Mouse (Mus musculus): ENCODE measurements around the gene Lipc. TPM values are rescaled to one million over a fixed set of nuclear protein-coding genes. Genes with fewer than 3 reads are reported as not detected.
A peak's percentile ranks its signal among the peaks of the same experiment; 100 is the strongest.

The Lipc gene
- polyA plus RNA-seq, 1 experiment from 2014 or later: not detected

- peaks cover 4% of the 10 kb centered on the region; the same call in 1 of the 2 replicates for H3K4me1 ChIP-seq
- no peak for DNase-seq (ENCODE audit: low spot score)
- H3K27ac ChIP-seq (replicated peaks): no peak overlapping the region
- no peaks in the 10 kb centered on the region for H3K9me3 ChIP-seq
- no peak overlapping the region for H3K4me3 ChIP-seq
- WGBS: 67% methylated on average over 6 of the region's 6 CpGs
- H3K27me3 ChIP-seq (replicated peaks; ENCODE audit: low read depth, poor library complexity, severe bottlenecking): no peaks in the 10 kb centered on the region
- no peaks in the 10 kb centered on the region for H3K36me3 ChIP-seq (replicated peaks)
Measured at GRCm38 (mm10) chr9:70926820-70927588, 25.0 kb downstream of the Lipc start.

DNA sequence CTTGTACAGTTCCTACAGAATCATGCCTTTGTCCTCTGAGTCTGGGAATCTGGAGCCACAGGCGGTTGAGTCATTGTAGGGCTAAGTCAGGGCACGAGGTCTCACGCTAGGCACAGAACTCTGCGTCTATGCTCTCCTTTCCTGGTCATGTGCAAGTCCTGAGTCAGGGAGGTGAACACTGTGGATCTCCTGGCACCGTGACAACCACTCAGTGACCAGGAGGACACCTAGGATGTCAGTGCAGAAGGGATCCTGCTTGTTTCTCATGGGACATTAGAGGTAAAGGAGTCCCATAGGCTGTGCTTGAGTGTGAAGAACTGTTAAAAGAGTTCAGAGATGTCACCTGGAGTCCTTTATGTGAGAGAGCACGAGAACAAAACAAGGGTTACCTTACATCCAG lies 26.8 kb downstream of the Lipc start:
- WGBS: 88% methylated on average over 6 of the region's 6 CpGs
- Histone ChIP-seq H3K4me3 (no peak overlapping the region), H3K9me3 (no peaks in the 10 kb centered on the region), H3K36me3 (replicated peaks) (no peaks in the 10 kb centered on the region), H3K27me3 (replicated peaks; ENCODE audit: low read depth, poor library complexity, severe bottlenecking) (no peaks in the 10 kb centered on the region), H3K4me1 (peaks cover 8% of the 10 kb centered on the region; the same call in 1 of the 2 replicates), H3K27ac (replicated peaks) (no peak overlapping the region)
- DNase-seq (ENCODE audit: low spot score): no peak

- H3K36me3 ChIP-seq (replicated peaks): no peaks in the 10 kb centered on the region
- no peak overlapping the region for H3K27ac ChIP-seq (replicated peaks)
- 90% methylated on average over 3 of the region's 3 CpGs for WGBS
- H3K27me3 ChIP-seq (replicated peaks; ENCODE audit: low read depth, poor library complexity, severe bottlenecking): no peaks in the 10 kb centered on the region
- H3K9me3 ChIP-seq: no peaks in the 10 kb centered on the region
- H3K4me3 ChIP-seq: no peak overlapping the region
- peaks cover 8% of the 10 kb centered on the region; the same call in 1 of the 2 replicates for H3K4me1 ChIP-seq
- no peak for DNase-seq (ENCODE audit: low spot score)
Measured at GRCm38 (mm10) chr9:70924763-70925162, 27.3 kb downstream of the Lipc start.

- Histone ChIP-seq H3K27me3 (replicated peaks; ENCODE audit: low read depth, poor library complexity, severe bottlenecking) (no peaks in the 10 kb centered on the region), H3K27ac (replicated peaks) (peak overlapping the region; percentile 52; the same call in 1 of the 2 replicates)
- WGBS: 75% methylated on average over 7 of the region's 7 CpGs
Measured at GRCm38 (mm10) chr9:70921781-70922565, 30.1 kb downstream of the Lipc start.

DNA sequence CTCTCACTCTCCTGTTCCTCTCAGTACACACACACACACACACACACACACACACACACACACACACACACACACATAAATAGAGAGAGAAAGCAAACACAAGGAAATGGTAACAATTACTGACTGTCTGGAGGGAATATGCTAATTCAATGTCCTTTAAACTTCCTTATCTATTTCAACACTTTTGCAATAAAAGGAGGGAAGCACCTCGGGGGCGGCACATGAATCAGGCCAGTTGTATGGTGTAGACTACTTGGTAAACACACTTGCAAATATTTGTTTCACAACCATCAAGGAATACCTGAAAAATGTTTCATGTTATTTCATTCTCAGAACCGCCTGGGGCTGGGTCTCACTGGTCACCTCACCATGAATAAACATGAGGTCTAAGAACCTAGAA lies 30.9 kb downstream of the Lipc start:
- 82% methylated on average over 3 of the region's 3 CpGs for WGBS
- DNase-seq (ENCODE audit: low spot score): no peak

More at GRCm38 (mm10) chr9:70921781-70922565, 30.1 kb downstream of the Lipc start:
- H3K4me3 ChIP-seq: no peak overlapping the region
- H3K36me3 ChIP-seq (replicated peaks): no peaks in the 10 kb centered on the region
- no peaks in the 10 kb centered on the region for H3K9me3 ChIP-seq
- no peak for DNase-seq (ENCODE audit: low spot score)
- H3K4me1 ChIP-seq: peaks cover 12% of the 10 kb centered on the region; the same call in 1 of the 2 replicates

DNA sequence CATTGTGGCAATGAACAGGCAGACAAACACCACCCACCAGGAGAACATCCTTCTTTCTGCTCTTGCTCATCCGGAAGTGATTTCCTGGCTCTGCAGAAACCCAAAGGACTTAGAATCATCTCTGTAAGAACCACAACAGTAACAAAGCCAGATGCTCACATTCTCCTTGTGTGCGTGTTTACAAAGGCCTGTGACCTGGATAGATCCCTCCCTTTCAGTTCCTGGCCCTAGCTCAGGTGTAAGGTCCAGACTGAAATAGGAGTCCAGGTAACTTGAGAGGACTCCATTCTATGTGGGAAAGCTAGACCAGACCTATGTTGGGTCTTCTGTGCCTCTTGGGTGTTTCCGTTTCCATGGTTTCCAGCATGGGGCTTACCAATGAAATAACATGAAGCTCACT lies 32.8 kb downstream of the Lipc start:
- WGBS: 83% methylated on average over 3 of the region's 3 CpGs
- no peak overlapping the region for H3K4me3 ChIP-seq
- H3K36me3 ChIP-seq (replicated peaks): no peaks in the 10 kb centered on the region
- no peaks in the 10 kb centered on the region for H3K27me3 ChIP-seq (replicated peaks; ENCODE audit: low read depth, poor library complexity, severe bottlenecking)
- no peak for DNase-seq (ENCODE audit: low spot score)
- H3K4me1 ChIP-seq: peaks cover 30% of the 10 kb centered on the region
- no peak overlapping the region for H3K27ac ChIP-seq (replicated peaks)
- H3K9me3 ChIP-seq: no peaks in the 10 kb centered on the region

More for the DNA sequence above, 30.9 kb downstream of the Lipc start:
- Histone ChIP-seq H3K27ac (replicated peaks) (no peak overlapping the region), H3K4me3 (no peak overlapping the region), H3K9me3 (no peaks in the 10 kb centered on the region), H3K36me3 (replicated peaks) (no peaks in the 10 kb centered on the region), H3K27me3 (replicated peaks; ENCODE audit: low read depth, poor library complexity, severe bottlenecking) (no peaks in the 10 kb centered on the region), H3K4me1 (peaks cover 18% of the 10 kb centered on the region)

DNA sequence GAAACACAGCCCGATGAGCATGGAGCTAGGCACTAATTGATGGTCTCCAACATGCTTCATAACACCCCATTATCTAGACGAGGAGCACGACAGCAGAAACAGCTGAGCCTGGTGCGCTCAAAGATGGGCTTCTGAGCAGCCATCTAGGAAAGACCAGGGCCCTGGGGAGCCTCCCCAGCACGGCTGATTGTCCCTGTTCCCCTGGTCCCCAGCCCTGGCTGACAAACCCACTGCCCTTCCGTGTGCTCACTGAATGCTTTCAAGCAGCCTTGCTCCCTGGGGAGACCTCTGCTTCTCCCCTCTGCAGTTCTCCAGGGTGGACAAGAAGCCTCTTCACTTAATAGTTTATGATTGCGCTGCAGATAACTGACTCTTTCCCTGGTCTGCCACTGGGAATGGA lies 35.5 kb downstream of the Lipc start:
- DNase-seq (ENCODE audit: low spot score): no peak
- H3K4me1 ChIP-seq: peaks cover 23% of the 10 kb centered on the region
- WGBS: 65% methylated on average over 7 of the region's 7 CpGs

GRCm38 (mm10) chr9:70915356-70915685 lies 36.7 kb downstream of the Lipc start:
- Histone ChIP-seq H3K27ac (replicated peaks) (no peak overlapping the region), H3K4me3 (no peak overlapping the region), H3K36me3 (replicated peaks) (no peaks in the 10 kb centered on the region), H3K9me3 (no peaks in the 10 kb centered on the region), H3K4me1 (peaks cover 24% of the 10 kb centered on the region), H3K27me3 (replicated peaks; ENCODE audit: low read depth, poor library complexity, severe bottlenecking) (no peaks in the 10 kb centered on the region)
- DNase-seq (ENCODE audit: low spot score): no peak
- WGBS: 86% methylated on average over 2 of the region's 2 CpGs

More for the DNA sequence above, 35.5 kb downstream of the Lipc start:
- Histone ChIP-seq H3K27ac (replicated peaks) (0 out of 2 replicates have a peak overlapping the region, but pooled peaks have one; percentile 35), H3K9me3 (no peaks in the 10 kb centered on the region), H3K4me3 (no peak overlapping the region), H3K36me3 (replicated peaks) (no peaks in the 10 kb centered on the region), H3K27me3 (replicated peaks; ENCODE audit: low read depth, poor library complexity, severe bottlenecking) (no peaks in the 10 kb centered on the region)

DNA sequence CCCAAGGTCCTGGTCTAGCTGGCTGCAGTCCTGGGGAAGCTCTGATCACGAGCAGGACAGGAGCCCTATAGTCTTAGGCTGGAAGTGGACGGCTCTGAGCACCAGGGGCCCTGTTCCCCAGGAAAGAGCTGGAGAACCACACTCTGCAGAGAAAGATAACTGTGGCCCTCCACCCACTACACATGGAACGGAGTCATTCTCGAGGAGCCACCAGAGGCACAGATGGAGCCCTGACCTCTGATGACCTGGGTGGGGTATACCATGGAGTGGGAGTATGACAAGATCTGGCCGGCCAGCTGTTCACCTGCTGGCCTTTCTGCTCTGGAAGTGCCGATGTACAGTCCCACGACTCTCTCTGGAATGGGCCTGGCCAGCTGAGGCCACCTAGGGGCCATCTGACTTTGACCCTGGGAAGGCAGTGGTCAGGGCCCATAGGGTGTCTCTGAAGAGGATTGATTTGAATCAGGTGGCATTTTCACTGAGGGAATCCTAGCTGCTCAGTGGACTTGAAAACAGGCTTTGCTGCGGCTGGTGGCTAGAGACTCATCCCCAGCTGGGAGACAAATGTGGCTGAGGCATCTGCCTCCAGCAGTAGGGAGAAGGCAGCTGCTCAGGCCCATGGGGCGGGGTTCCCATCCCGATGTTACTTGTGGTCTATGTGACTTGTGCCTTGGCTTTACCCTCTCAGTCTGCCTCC lies 37.2 kb downstream of the Lipc start:
- DNase-seq (ENCODE audit: low spot score): no peak
- peak overlapping the region; percentile 19; the same call in 1 of the 2 replicates for H3K27ac ChIP-seq (replicated peaks)
- no peaks in the 10 kb centered on the region for H3K27me3 ChIP-seq (replicated peaks; ENCODE audit: low read depth, poor library complexity, severe bottlenecking)
- no peak overlapping the region for H3K4me3 ChIP-seq
- no peaks in the 10 kb centered on the region for H3K36me3 ChIP-seq (replicated peaks)
- 71% methylated on average over 10 of the region's 10 CpGs for WGBS
- H3K9me3 ChIP-seq: no peaks in the 10 kb centered on the region
- H3K4me1 ChIP-seq: peaks cover 25% of the 10 kb centered on the region

DNA sequence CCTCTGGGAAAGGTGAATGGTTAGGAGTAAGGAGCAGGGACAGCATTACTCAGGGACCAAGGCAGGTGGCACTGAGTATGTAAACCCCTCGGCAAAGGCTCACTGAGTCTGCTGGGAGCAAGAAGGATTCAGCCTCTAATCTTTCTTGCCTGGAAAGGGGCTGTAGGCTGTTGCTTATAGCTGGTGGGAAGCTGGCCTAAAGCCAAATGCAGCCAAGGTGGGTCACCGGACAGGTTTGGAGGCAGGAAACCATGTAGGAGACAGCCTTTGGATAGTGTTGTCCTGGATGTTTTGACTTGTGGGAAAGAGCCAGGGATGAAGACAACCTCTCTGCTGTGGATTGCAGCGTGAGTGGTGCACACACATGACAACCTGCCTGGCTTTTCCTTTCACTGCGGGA lies 40.9 kb downstream of the Lipc start:
- 84% methylated on average over 4 of the region's 4 CpGs for WGBS
- Histone ChIP-seq H3K4me3 (no peak overlapping the region), H3K4me1 (peaks cover 15% of the 10 kb centered on the region), H3K27me3 (replicated peaks; ENCODE audit: low read depth, poor library complexity, severe bottlenecking) (no peaks in the 10 kb centered on the region), H3K36me3 (replicated peaks) (no peaks in the 10 kb centered on the region), H3K9me3 (no peaks in the 10 kb centered on the region), H3K27ac (replicated peaks) (no peak overlapping the region)
- no peak for DNase-seq (ENCODE audit: low spot score)

- no peak for DNase-seq (ENCODE audit: low spot score)
- WGBS: 84% methylated on average over 6 of the region's 6 CpGs
- Histone ChIP-seq H3K36me3 (replicated peaks) (no peaks in the 10 kb centered on the region), H3K4me3 (no peak overlapping the region), H3K9me3 (no peaks in the 10 kb centered on the region), H3K27me3 (replicated peaks; ENCODE audit: low read depth, poor library complexity, severe bottlenecking) (no peaks in the 10 kb centered on the region), H3K4me1 (peaks cover 12% of the 10 kb centered on the region; the same call in 1 of the 2 replicates), H3K27ac (replicated peaks) (no peak overlapping the region)
Measured at GRCm38 (mm10) chr9:70910351-70910750, 41.7 kb downstream of the Lipc start.
